31 mouse cellular contexts compared by ENCODE assay signal in the genomic region with DNA sequence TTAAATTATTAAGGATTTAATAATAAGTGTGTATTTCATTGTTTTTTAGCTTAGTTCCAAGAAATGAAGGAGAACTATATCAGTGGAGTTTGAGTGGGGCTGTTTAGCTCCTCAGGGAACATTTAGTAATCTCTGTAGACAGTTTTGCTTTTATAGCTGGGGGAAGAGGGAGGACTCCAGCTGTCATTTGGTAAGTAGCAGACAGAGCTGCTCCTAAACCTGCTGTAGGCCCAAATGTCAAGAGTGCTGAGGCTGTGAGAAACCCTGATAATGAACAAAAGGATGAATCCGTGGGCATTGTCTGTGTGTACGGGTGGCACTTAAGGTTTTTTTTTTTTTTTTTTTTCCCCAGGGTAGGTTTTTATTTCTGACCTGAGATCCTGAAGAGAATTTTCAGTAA. TPM values are rescaled to one million over a fixed set of nuclear protein-coding genes. Genes with fewer than 3 reads are reported as not detected.
DNase-seq lines count a peak whose midpoint lies in the region; ATAC-seq and TF ChIP-seq lines count a peak whose summit lies in the region.
"Had no signal": no experiment of that assay in that cellular context is flagged by ENCODE, and none has a peak within 500 bp of the region (broad histone marks: within the 10 kb centered on the region; RNA-seq: fewer than 3 reads in every experiment).

No protein-coding gene starts in this region.

- no peak overlapping the region for H3K4me2 ChIP-seq in forebrain, embryonic 16.5 days (ENCODE audit: low read length)
- H3K4me2 ChIP-seq: embryonic facial prominence, embryonic 13.5 days; embryonic facial prominence, embryonic 15.5 days; forebrain, embryonic 12.5 days had no signal

- peaks cover 53% of the 10 kb centered on the region for H3K4me1 ChIP-seq in bone marrow macrophage, adult 2 months (ENCODE audit: control insufficient read depth, insufficient read depth, low read length)
- H3K4me1 ChIP-seq in brown adipose tissue, adult 24 weeks (ENCODE audit: control insufficient read depth, insufficient read depth, insufficient read length, low read length), result peaks cover 21% of the 10 kb centered on the region
- peaks cover 5% of the 10 kb centered on the region; the same call in 1 of the 2 replicates for H3K4me1 ChIP-seq in forebrain, embryonic 16.5 days (replicated peaks; ENCODE audit: control insufficient read depth, insufficient read depth, low read length)
- H3K4me1 ChIP-seq: embryonic facial prominence, embryonic 13.5 days; embryonic facial prominence, embryonic 15.5 days had no signal

- no peak for TF ChIP-seq POLR2A in bone marrow macrophage, adult 2 months (IDR thresholded peaks at IDR 0.05; ENCODE audit: borderline replicate concordance, low read depth, low read length)

- DNase-seq in frontal cortex, postnatal 36 days (ENCODE audit: low spot score in 2 of 2), result no peak
- DNase-seq in layer of hippocampus, adult 2 months (ENCODE audit: low spot score in 2 of 2), result peak in 1 of 2 experiments; percentile 64
- no peak for DNase-seq in layer of hippocampus, adult 8-10 months (ENCODE audit: low spot score in 2 of 2)
- DNase-seq: adrenal gland, adult 8-10 months; adrenal gland, postnatal 14 days; adrenal gland, postnatal 36 days; B cell, adult 2 months; cerebellum, adult 11 months; cerebellum, adult 18-20 months; cerebellum, adult 8-10 months; cerebellum, adult 9-11 months; cerebellum, postnatal 14 days; cerebellum, postnatal 36 days; embryo, embryonic 11 days; forebrain, postnatal 0 days had no signal

- H3K27me3 ChIP-seq in forebrain, embryonic 16.5 days (replicated peaks; ENCODE audit: control insufficient read depth, insufficient read depth, low read length), result no peaks in the 10 kb centered on the region
- H3K27me3 ChIP-seq: CH12.LX; embryonic facial prominence, embryonic 13.5 days; embryonic facial prominence, embryonic 15.5 days; forebrain, embryonic 12.5 days; Patski had no signal

- H3K36me3 ChIP-seq in forebrain, embryonic 16.5 days (ENCODE audit: control insufficient read depth, insufficient read depth), result no peaks in the 10 kb centered on the region
- H3K36me3 ChIP-seq: embryonic facial prominence, embryonic 13.5 days; embryonic facial prominence, embryonic 15.5 days; forebrain, embryonic 12.5 days had no signal

- H3K9me3 ChIP-seq in forebrain, embryonic 16.5 days (ENCODE audit: control insufficient read depth, low read length), result no peaks in the 10 kb centered on the region
- H3K9me3 ChIP-seq: embryonic facial prominence, embryonic 13.5 days; embryonic facial prominence, embryonic 15.5 days; forebrain, embryonic 10.5 days; forebrain, embryonic 12.5 days; G1E had no signal

- H3K27ac ChIP-seq in layer of hippocampus, adult 2 months, result peak overlapping the region; percentile 77
- H3K27ac ChIP-seq in bone marrow macrophage, adult 2 months (ENCODE audit: insufficient read depth, low read depth, low read length), result peak overlapping the region; percentile 26; the same call in 1 of the 2 replicates
- H3K27ac ChIP-seq in brown adipose tissue, adult 24 weeks (replicated peaks; ENCODE audit: low read depth, low read length), result 0 out of 2 replicates have a peak overlapping the region, but pooled peaks have one; percentile 24
- H3K27ac ChIP-seq in forebrain, embryonic 16.5 days (ENCODE audit: low read length), result no peak overlapping the region
- H3K27ac ChIP-seq: embryonic facial prominence, embryonic 13.5 days; embryonic facial prominence, embryonic 15.5 days; forebrain, embryonic 10.5 days; forebrain, embryonic 12.5 days had no signal

- no peak overlapping the region for H3K4me3 ChIP-seq in layer of hippocampus, adult 2 months
- no peak overlapping the region for H3K4me3 ChIP-seq in bone marrow macrophage, adult 2 months (ENCODE audit: insufficient read depth, low read length)
- H3K4me3 ChIP-seq in brown adipose tissue, adult 24 weeks (ENCODE audit: insufficient read depth, low read depth, low read length), result no peak overlapping the region
- no peak overlapping the region for H3K4me3 ChIP-seq in forebrain, embryonic 16.5 days (replicated peaks; ENCODE audit: low read length)
- H3K4me3 ChIP-seq: embryonic facial prominence, embryonic 13.5 days; embryonic facial prominence, embryonic 15.5 days; erythroblast, embryonic 14.5 days; forebrain, embryonic 10.5 days; forebrain, embryonic 12.5 days had no signal

- ATAC-seq in frontal cortex, adult (ENCODE audit: low TSS enrichment), result peak; percentile 75
- no peak for ATAC-seq in forebrain, embryonic 16.5 days
- ATAC-seq: activated CD4-positive, CD25-positive, alpha-beta regulatory T cell, adult 4 months; CD4-positive, CD25-positive, alpha-beta regulatory T cell, adult 4 months; forebrain, embryonic 14.5 days; forebrain, postnatal 0 days; Patski had no signal

- no peak overlapping the region for H3K9ac ChIP-seq in forebrain, embryonic 16.5 days (replicated peaks; ENCODE audit: low read depth, low read length)
- H3K9ac ChIP-seq: embryonic facial prominence, embryonic 13.5 days; embryonic facial prominence, embryonic 15.5 days; forebrain, embryonic 12.5 days; forebrain, postnatal 0 days had no signal

- WGBS in forebrain, embryonic 16.5 days, result 93% methylated on average over 2 of the region's 2 CpGs

- TF ChIP-seq CTCF in layer of hippocampus, adult 2 months (conservative IDR thresholded peaks at IDR 0.05), result no peak
- no peak for TF ChIP-seq CTCF in bone marrow macrophage, adult 2 months (IDR thresholded peaks at IDR 0.05; ENCODE audit: low read depth, low read length)

RNA-seq across cellular contexts. Expression of a gene that starts 7.7 kb away (rescaled TPM):
- total RNA-seq in layer of hippocampus, adult 2 months (2021), result 10 to 100 TPM; 59.7 to 61.3 TPM
- total RNA-seq in layer of hippocampus, adult 8-10 months (2022), result 10 to 100 TPM; 58.6 to 61.8 (median 60.4) TPM
- 69.5 and 74.8 TPM in 2 replicates for polyA plus RNA-seq in bone marrow macrophage, adult 2 months (2012; ENCODE audit: insufficient read depth, insufficient read length, missing spikeins)
- 23.6 and 25.6 TPM in 2 replicates for polyA plus RNA-seq in brown adipose tissue, adult 24 weeks (2012; ENCODE audit: insufficient read depth, insufficient read length, missing spikeins)
- polyA plus RNA-seq in forebrain, embryonic 16.5 days (2015; fragmentation: Nextera tagmentation; extraction: Ambion mirVana), result 59.8 and 65.1 TPM in 2 replicates

RNA-seq across cellular contexts. Expression of a gene that starts 7.8 kb away (rescaled TPM):
- total RNA-seq in layer of hippocampus, adult 2 months (2021), result 10 to 100 TPM; 23.5 to 24.0 TPM
- 10 to 100 TPM; 23.0 to 25.4 (median 25.0) TPM for total RNA-seq in layer of hippocampus, adult 8-10 months (2022)
- polyA plus RNA-seq in bone marrow macrophage, adult 2 months (2012; ENCODE audit: insufficient read depth, insufficient read length, missing spikeins), result 41.6 and 49.1 TPM in 2 replicates
- 23.7 and 25.5 TPM in 2 replicates for polyA plus RNA-seq in brown adipose tissue, adult 24 weeks (2012; ENCODE audit: insufficient read depth, insufficient read length, missing spikeins)
- polyA plus RNA-seq in forebrain, embryonic 16.5 days (2015; fragmentation: Nextera tagmentation; extraction: Ambion mirVana), result 32.2 and 33.9 TPM in 2 replicates

RNA-seq across cellular contexts. Expression of a gene that starts 26.8 kb away (rescaled TPM):
- 10 to 100 TPM; 15.0 to 16.2 TPM for total RNA-seq in layer of hippocampus, adult 2 months (2021)
- total RNA-seq in layer of hippocampus, adult 8-10 months (2022), result 10 to 100 TPM; 12.6 to 18.6 (median 14.5) TPM
- not detected in 2 replicates for polyA plus RNA-seq in bone marrow macrophage, adult 2 months (2012; ENCODE audit: insufficient read depth, insufficient read length, missing spikeins)
- polyA plus RNA-seq in brown adipose tissue, adult 24 weeks (2012; ENCODE audit: insufficient read depth, insufficient read length, missing spikeins), result 4.4 and 5.3 TPM in 2 replicates
- 4.8 and 6.2 TPM in 2 replicates for polyA plus RNA-seq in forebrain, embryonic 16.5 days (2015; fragmentation: Nextera tagmentation; extraction: Ambion mirVana)
- total RNA-seq: common myeloid progenitor, adult 5-6 weeks had no signal

RNA-seq across cellular contexts. Expression of a gene that starts 39.0 kb away (rescaled TPM):
- 10 to 100 TPM; 32.5 to 44.4 TPM for total RNA-seq in layer of hippocampus, adult 2 months (2021)
- total RNA-seq in layer of hippocampus, adult 8-10 months (2022), result 10 to 100 TPM; 30.3 to 37.7 (median 34.3) TPM
- polyA plus RNA-seq in bone marrow macrophage, adult 2 months (2012; ENCODE audit: insufficient read depth, insufficient read length, missing spikeins), result 43.5 and 44.0 TPM in 2 replicates
- 8.2 and 9.0 TPM in 2 replicates for polyA plus RNA-seq in brown adipose tissue, adult 24 weeks (2012; ENCODE audit: insufficient read depth, insufficient read length, missing spikeins)
- polyA plus RNA-seq in forebrain, embryonic 16.5 days (2015; fragmentation: Nextera tagmentation; extraction: Ambion mirVana), result 24.3 and 32.6 TPM in 2 replicates
